Mouse (Mus musculus) heart, embryonic 13.5 days (tissue): Measurements from ENCODE around the gene Slc38a4. TPM values are rescaled to one million over a fixed set of nuclear protein-coding genes. Genes with fewer than 3 reads are reported as not detected.

Experiments used
- ATAC-seq: fragments of 200-750 bp; cut with Nextera tagmentation; 2 replicates; pipeline ENCODE4 v1.8.0; 2017; ENCODE audit warnings: moderate TSS enrichment; ENCODE audit not compliant: insufficient number of reproducible peaks, low FRiP score, low TSS enrichment; ENCODE audit errors: extremely low read depth
- H3K27ac ChIP-seq: fragments of 300-500 bp; sonication (generic); replicated peaks from 2 replicates; pipeline ENCODE4 v1.5.1; 2015; ENCODE audit warnings: moderate library complexity, mild to moderate bottlenecking, inconsistent platforms
- H3K27me3 ChIP-seq: fragments of 300-500 bp; sonication (generic); replicated peaks from 2 replicates; pipeline ENCODE4 v1.6.1; 2015; ENCODE audit warnings: mild to moderate bottlenecking, inconsistent platforms
- H3K36me3 ChIP-seq: fragments of 300-500 bp; sonication (generic); 2 replicates; pipeline ENCODE4 v1.6.1; 2015; ENCODE audit warnings: mild to moderate bottlenecking, inconsistent platforms
- H3K4me1 ChIP-seq: fragments of 300-500 bp; sonication (generic); 2 replicates; pipeline ENCODE4 v1.6.1; 2015; ENCODE audit warnings: inconsistent platforms
- H3K4me2 ChIP-seq: fragments of 300-500 bp; sonication (generic); 2 replicates; pipeline ENCODE4 v1.6.1; 2015; ENCODE audit warnings: inconsistent platforms, mild to moderate bottlenecking, moderate library complexity
- H3K4me3 ChIP-seq: fragments of 300-500 bp; sonication (generic); 2 replicates; pipeline ENCODE4 v1.5.1; 2015; ENCODE audit warnings: moderate library complexity, mild to moderate bottlenecking, inconsistent platforms
- H3K9ac ChIP-seq: fragments of 300-500 bp; sonication (generic); 2 replicates; pipeline ENCODE4 v1.6.1; 2015; ENCODE audit warnings: inconsistent platforms, mild to moderate bottlenecking, moderate library complexity
- H3K9me3 ChIP-seq: fragments of 300-500 bp; sonication (generic); 2 replicates; pipeline ENCODE4 v1.6.1; 2016; ENCODE audit warnings: inconsistent platforms
- WGBS: fragments of 180-500 bp; shearing (Covaris S2); methylation state at CpG from one replicate; pipeline ENCODE4 v1.1.7; 2015; ENCODE audit warnings: mixed read lengths; 5-methylcytosine and 5-hydroxymethylcytosine counted together
- polyA plus RNA-seq: library from polyadenylated mRNA; unstranded; fragments of >200 nt; fragmentation: Nextera tagmentation; extraction: Ambion mirVana; gene quantifications from 2 replicates; pipeline ENCODE4 v1.2.1, GENCODE M21; 2015

The Slc38a4 gene
- polyA plus RNA-seq, 1 experiment from 2014 or later, result 110 TPM

- H3K27me3 ChIP-seq, result no peaks in the 10 kb centered on the region
- H3K4me3 ChIP-seq, result no peak overlapping the region
- peak overlapping the region; percentile 56 for H3K27ac ChIP-seq
- H3K4me1 ChIP-seq, result peaks cover 12% of the 10 kb centered on the region
- peaks cover 78% of the 10 kb centered on the region for H3K36me3 ChIP-seq
- no peaks in the 10 kb centered on the region for H3K9me3 ChIP-seq
- ATAC-seq, result no peak
- 74% methylated on average over 12 of the region's 12 CpGs for WGBS
- no peak overlapping the region for H3K9ac ChIP-seq
- H3K4me2 ChIP-seq, result no peak overlapping the region
These were observed 40.6 kb downstream of the Slc38a4 start for GRCm38 (mm10) chr15:97015036-97015596.

- Histone ChIP-seq H3K9me3 (no peaks in the 10 kb centered on the region), H3K4me1 (peaks cover 8% of the 10 kb centered on the region), H3K9ac (no peak overlapping the region), H3K4me2 (no peak overlapping the region), H3K27me3 (no peaks in the 10 kb centered on the region), H3K36me3 (peaks cover 93% of the 10 kb centered on the region), H3K27ac (no peak overlapping the region), H3K4me3 (no peak overlapping the region)
- 72% methylated on average over 14 of the region's 14 CpGs for WGBS
- ATAC-seq, result no peak
These were observed 44.0 kb downstream of the Slc38a4 start for GRCm38 (mm10) chr15:97011599-97012372.

- Histone ChIP-seq H3K36me3 (peaks cover 83% of the 10 kb centered on the region), H3K9ac (no peak overlapping the region), H3K9me3 (no peaks in the 10 kb centered on the region), H3K27ac (0 out of 2 replicates have a peak overlapping the region, but pooled peaks have one; percentile 0), H3K4me1 (peaks cover 14% of the 10 kb centered on the region), H3K4me3 (no peak overlapping the region), H3K4me2 (no peak overlapping the region), H3K27me3 (no peaks in the 10 kb centered on the region)
- no peak for ATAC-seq
- 77% methylated on average over 3 of the region's 3 CpGs for WGBS
These were observed 46.5 kb downstream of the Slc38a4 start for GRCm38 (mm10) chr15:97009271-97009670.

GRCm38 (mm10) chr15:97005631-97006234 lies 50.0 kb downstream of the Slc38a4 start:
- no peak for ATAC-seq
- H3K9ac ChIP-seq, result no peak overlapping the region; the same call in 1 of the 2 replicates
- H3K4me3 ChIP-seq, result no peak overlapping the region
- H3K4me1 ChIP-seq, result peaks cover 49% of the 10 kb centered on the region
- no peaks in the 10 kb centered on the region for H3K27me3 ChIP-seq
- 81% methylated on average over 15 of the region's 15 CpGs for WGBS
- H3K27ac ChIP-seq, result peak overlapping the region; percentile 15; the same call in 1 of the 2 replicates
- no peak overlapping the region for H3K4me2 ChIP-seq
- peaks cover 55% of the 10 kb centered on the region for H3K36me3 ChIP-seq
- no peaks in the 10 kb centered on the region for H3K9me3 ChIP-seq

GRCm38 (mm10) chr15:97004525-97004867 lies 51.3 kb downstream of the Slc38a4 start:
- Histone ChIP-seq H3K9ac (peak overlapping the region; percentile 64), H3K36me3 (peaks cover 46% of the 10 kb centered on the region), H3K27ac (peak overlapping the region; percentile 92), H3K4me3 (no peak overlapping the region), H3K9me3 (no peaks in the 10 kb centered on the region), H3K4me2 (peak overlapping the region; percentile 53), H3K4me1 (peaks cover 60% of the 10 kb centered on the region), H3K27me3 (no peaks in the 10 kb centered on the region)
- whole genome bisulfite sequencing, result 46% methylated on average over 7 of the region's 7 CpGs
- no peak for ATAC-seq

- Histone ChIP-seq H3K9me3 (no peaks in the 10 kb centered on the region), H3K36me3 (peaks cover 46% of the 10 kb centered on the region), H3K27me3 (no peaks in the 10 kb centered on the region), H3K27ac (peak overlapping the region; percentile 92), H3K4me1 (peaks cover 60% of the 10 kb centered on the region), H3K4me3 (no peak overlapping the region), H3K4me2 (peak overlapping the region; percentile 53), H3K9ac (peak overlapping the region; percentile 68)
- peak; percentile 58; the same call in 1 of the 2 replicates for ATAC-seq
- 16% methylated on average over 10 of the region's 10 CpGs for WGBS
These were observed 51.8 kb downstream of the Slc38a4 start for GRCm38 (mm10) chr15:97003851-97004524.

GRCm38 (mm10) chr15:97003186-97003585 lies 52.6 kb downstream of the Slc38a4 start:
- H3K4me1 ChIP-seq, result peaks cover 60% of the 10 kb centered on the region
- H3K36me3 ChIP-seq, result peaks cover 46% of the 10 kb centered on the region
- no peaks in the 10 kb centered on the region for H3K27me3 ChIP-seq
- H3K27ac ChIP-seq, result peak overlapping the region; percentile 92
- peak overlapping the region; percentile 68 for H3K9ac ChIP-seq
- no peak for ATAC-seq
- H3K9me3 ChIP-seq, result no peaks in the 10 kb centered on the region
- 71% methylated on average over 6 of the region's 6 CpGs for WGBS
- H3K4me2 ChIP-seq, result peak overlapping the region; percentile 53
- 0 out of 2 replicates have a peak overlapping the region, but pooled peaks have one; percentile 16 for H3K4me3 ChIP-seq

GRCm38 (mm10) chr15:97002752-97003151 lies 53.0 kb downstream of the Slc38a4 start:
- Histone ChIP-seq H3K36me3 (peaks cover 46% of the 10 kb centered on the region), H3K9ac (peak overlapping the region; percentile 68), H3K27me3 (no peaks in the 10 kb centered on the region), H3K4me2 (peak overlapping the region; percentile 53), H3K4me1 (peaks cover 60% of the 10 kb centered on the region), H3K9me3 (no peaks in the 10 kb centered on the region), H3K27ac (peak overlapping the region; percentile 92), H3K4me3 (0 out of 2 replicates have a peak overlapping the region, but pooled peaks have one; percentile 16)
- no peak for ATAC-seq
- 80% methylated on average over 12 of the region's 12 CpGs for WGBS

GRCm38 (mm10) chr15:97001886-97002285 lies 53.9 kb downstream of the Slc38a4 start:
- Histone ChIP-seq H3K4me3 (no peak overlapping the region), H3K4me2 (no peak overlapping the region), H3K4me1 (peaks cover 60% of the 10 kb centered on the region), H3K9me3 (no peaks in the 10 kb centered on the region), H3K9ac (peak overlapping the region; percentile 60), H3K27ac (peak overlapping the region; percentile 92), H3K27me3 (no peaks in the 10 kb centered on the region), H3K36me3 (peaks cover 48% of the 10 kb centered on the region)
- no peak for ATAC-seq
- WGBS, result 53% methylated on average over 7 of the region's 7 CpGs

GRCm38 (mm10) chr15:97001416-97001815 lies 54.3 kb downstream of the Slc38a4 start:
- WGBS, result 46% methylated on average over 12 of the region's 12 CpGs
- Histone ChIP-seq H3K36me3 (peaks cover 48% of the 10 kb centered on the region), H3K4me2 (0 out of 2 replicates have a peak overlapping the region, but pooled peaks have one; percentile 37)

More at GRCm38 (mm10) chr15:97001416-97001815, 54.3 kb downstream of the Slc38a4 start:
- no peak overlapping the region for H3K4me3 ChIP-seq
- no peaks in the 10 kb centered on the region for H3K9me3 ChIP-seq
- ATAC-seq, result no peak
- no peaks in the 10 kb centered on the region for H3K27me3 ChIP-seq
- peak overlapping the region; percentile 60 for H3K9ac ChIP-seq
- H3K4me1 ChIP-seq, result peaks cover 60% of the 10 kb centered on the region
- peak overlapping the region; percentile 92 for H3K27ac ChIP-seq
